Mouse (Mus musculus) limb, embryonic 11.5 days (tissue): ENCODE data around the gene Ikzf2. TPM values are rescaled to one million over a fixed set of nuclear protein-coding genes. Genes with fewer than 3 reads are reported as not detected.

ENCODE experiments used
- ATAC-seq: fragments of 200-750 bp; cut with Nextera tagmentation; 2 replicates; pipeline ENCODE4 v1.8.0; 2017; ENCODE audit warnings: low read depth; ENCODE audit not compliant: insufficient number of reproducible peaks, low FRiP score, low TSS enrichment
- DNase-seq: peaks from one replicate; pipeline ENCODE4 v3.0.0-alpha.2; 2015; ENCODE audit warnings: low spot score
- H3K27ac ChIP-seq: fragments of 300-500 bp; sonication (generic); replicated peaks from 2 replicates; pipeline ENCODE4 v1.5.1; 2014; ENCODE audit warnings: low read depth, mild to moderate bottlenecking, low read length
- H3K27me3 ChIP-seq: fragments of 300-500 bp; sonication (generic); 2 replicates; pipeline ENCODE4 v1.6.1; 2014; ENCODE audit warnings: mild to moderate bottlenecking, low read length, mixed read lengths; ENCODE audit not compliant: control insufficient read depth, insufficient read depth
- H3K36me3 ChIP-seq: fragments of 300-500 bp; sonication (generic); 2 replicates; pipeline ENCODE4 v1.6.1; 2014; ENCODE audit warnings: mild to moderate bottlenecking, low read length, moderate library complexity, mixed read lengths; ENCODE audit not compliant: control insufficient read depth, insufficient read depth
- H3K4me1 ChIP-seq: fragments of 300-500 bp; sonication (generic); 2 replicates; pipeline ENCODE4 v1.6.1; 2014; ENCODE audit warnings: low read length, mixed read lengths; ENCODE audit not compliant: control insufficient read depth, insufficient read depth
- H3K4me2 ChIP-seq: fragments of 300-500 bp; sonication (generic); 2 replicates; pipeline ENCODE4 v1.6.1; 2014; ENCODE audit warnings: low read depth, mild to moderate bottlenecking, moderate library complexity; ENCODE audit not compliant: severe bottlenecking
- H3K4me3 ChIP-seq: fragments of 300-500 bp; sonication (generic); 2 replicates; pipeline ENCODE4 v1.5.1; 2014; ENCODE audit warnings: low read depth, low read length
- H3K9ac ChIP-seq: fragments of 300-500 bp; sonication (generic); 2 replicates; pipeline ENCODE4 v1.6.1; 2014; ENCODE audit warnings: mild to moderate bottlenecking, low read length
- H3K9me3 ChIP-seq: fragments of 300-500 bp; sonication (generic); 2 replicates; pipeline ENCODE4 v1.6.1; 2016; ENCODE audit warnings: low read length; ENCODE audit not compliant: control insufficient read depth
- WGBS: fragments of 180-500 bp; shearing (Covaris S2); extraction: QIAGEN DNeasy Blood & Tissue Kit; methylation state at CpG from one replicate; pipeline ENCODE4 v1.1.7; 2014; 5-methylcytosine and 5-hydroxymethylcytosine counted together
- polyA plus RNA-seq: library from polyadenylated mRNA; unstranded; fragments of >200 nt; fragmentation: Nextera tagmentation; extraction: Ambion mirVana; gene quantifications from 2 replicates; pipeline ENCODE4 v1.2.1, GENCODE M21; 2014

Gene Ikzf2
- polyA plus RNA-seq, 1 experiment from 2014 or later = 3.3 TPM

GRCm38 (mm10) chr1:69656047-69656782 is 30.8 kb downstream of the Ikzf2 start:
- 68% methylated on average over 5 of the region's 5 CpGs for WGBS
- H3K9me3 ChIP-seq = no peaks in the 10 kb centered on the region
- no peak overlapping the region for H3K9ac ChIP-seq
- no peak overlapping the region for H3K4me3 ChIP-seq
- H3K4me2 ChIP-seq = no peak overlapping the region
- no peaks in the 10 kb centered on the region for H3K27me3 ChIP-seq
- H3K27ac ChIP-seq = no peak overlapping the region
- DNase-seq (no peak), ATAC-seq (no peak)
- H3K36me3 ChIP-seq = no peaks in the 10 kb centered on the region
- no peaks in the 10 kb centered on the region for H3K4me1 ChIP-seq

GRCm38 (mm10) chr1:69655368-69655767 is 31.7 kb downstream of the Ikzf2 start:
- Histone ChIP-seq H3K4me3 (no peak overlapping the region), H3K27me3 (no peaks in the 10 kb centered on the region), H3K9me3 (no peaks in the 10 kb centered on the region), H3K9ac (no peak overlapping the region), H3K27ac (no peak overlapping the region), H3K36me3 (no peaks in the 10 kb centered on the region), H3K4me2 (no peak overlapping the region), H3K4me1 (no peaks in the 10 kb centered on the region)
- no peak for ATAC-seq
- 81% methylated on average over 5 of the region's 5 CpGs for WGBS
- no peak for DNase-seq

DNA sequence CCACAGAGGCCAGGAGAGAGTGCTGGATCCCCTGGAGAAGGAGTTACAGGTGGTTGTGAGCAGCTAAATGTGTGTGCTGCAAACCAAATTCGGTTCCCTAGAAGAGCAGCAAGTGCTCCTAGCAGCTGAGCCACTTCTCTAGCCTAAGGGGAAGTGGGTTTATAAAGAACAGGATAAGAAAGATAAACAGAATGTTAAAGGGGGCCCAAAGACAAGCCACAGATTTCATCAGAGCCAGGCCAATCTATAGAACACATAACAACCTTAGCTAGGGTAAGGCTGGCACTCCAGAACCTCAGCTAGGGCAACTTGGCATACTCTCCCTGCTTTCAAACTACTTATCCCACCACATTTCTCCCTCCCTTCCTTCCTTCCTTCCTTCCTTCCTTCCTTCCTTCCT is 32.1 kb downstream of the Ikzf2 start:
- Histone ChIP-seq H3K27me3 (no peaks in the 10 kb centered on the region), H3K36me3 (no peaks in the 10 kb centered on the region), H3K9me3 (no peaks in the 10 kb centered on the region), H3K9ac (no peak overlapping the region), H3K27ac (no peak overlapping the region), H3K4me1 (no peaks in the 10 kb centered on the region), H3K4me3 (no peak overlapping the region), H3K4me2 (no peak overlapping the region)
- no peak for DNase-seq
- WGBS = 74% methylated on average over 1 of the region's 1 CpGs
- ATAC-seq = no peak

- Histone ChIP-seq H3K27me3 (no peaks in the 10 kb centered on the region), H3K4me1 (no peaks in the 10 kb centered on the region), H3K4me3 (no peak overlapping the region), H3K36me3 (no peaks in the 10 kb centered on the region), H3K27ac (no peak overlapping the region), H3K9ac (no peak overlapping the region), H3K4me2 (no peak overlapping the region), H3K9me3 (no peaks in the 10 kb centered on the region)
- DNase-seq = no peak
- ATAC-seq = no peak
- 89% methylated on average over 2 of the region's 2 CpGs for WGBS
Observed at GRCm38 (mm10) chr1:69653419-69653818, 33.6 kb downstream of the Ikzf2 start.

- H3K27ac ChIP-seq = no peak overlapping the region
- H3K4me3 ChIP-seq = no peak overlapping the region
- H3K36me3 ChIP-seq = no peaks in the 10 kb centered on the region
- H3K9ac ChIP-seq = no peak overlapping the region
- H3K4me2 ChIP-seq = no peak overlapping the region
- H3K27me3 ChIP-seq = no peaks in the 10 kb centered on the region
- no peak for DNase-seq
- H3K4me1 ChIP-seq = no peaks in the 10 kb centered on the region
- no peak for ATAC-seq
- WGBS = 90% methylated on average over 4 of the region's 4 CpGs
- H3K9me3 ChIP-seq = no peaks in the 10 kb centered on the region
Observed at GRCm38 (mm10) chr1:69643138-69643537, 43.9 kb downstream of the Ikzf2 start.

- Histone ChIP-seq H3K4me2 (no peak overlapping the region), H3K27ac (no peak overlapping the region), H3K4me3 (no peak overlapping the region), H3K36me3 (no peaks in the 10 kb centered on the region), H3K4me1 (no peaks in the 10 kb centered on the region), H3K27me3 (no peaks in the 10 kb centered on the region), H3K9me3 (no peaks in the 10 kb centered on the region), H3K9ac (no peak overlapping the region)
- ATAC-seq (no peak), DNase-seq (no peak)
- WGBS = 93% methylated on average over 6 of the region's 6 CpGs
Observed at GRCm38 (mm10) chr1:69641986-69642385, 45.1 kb downstream of the Ikzf2 start.

DNA sequence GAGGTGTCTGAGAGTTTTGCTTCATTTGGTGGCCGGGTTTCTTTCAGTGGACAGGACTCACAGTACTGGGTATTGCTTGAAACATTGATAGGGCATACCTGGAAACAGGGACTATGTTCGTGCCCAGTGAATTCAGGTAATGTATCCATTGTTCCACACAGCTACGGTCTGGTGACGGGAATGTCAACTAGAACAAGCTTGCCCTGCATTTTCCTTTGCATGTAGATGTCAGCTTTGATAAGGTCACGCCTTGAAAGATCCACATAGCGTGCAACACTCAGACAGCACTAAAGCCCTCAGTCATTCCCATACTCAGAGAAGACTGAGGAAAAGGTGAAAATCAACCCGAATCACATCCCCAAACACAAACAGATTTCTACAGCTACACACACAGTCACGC is 48.7 kb downstream of the Ikzf2 start:
- no peak overlapping the region for H3K4me3 ChIP-seq
- no peaks in the 10 kb centered on the region for H3K36me3 ChIP-seq
- H3K27me3 ChIP-seq = no peaks in the 10 kb centered on the region
- H3K4me1 ChIP-seq = no peaks in the 10 kb centered on the region
- H3K4me2 ChIP-seq = no peak overlapping the region
- no peaks in the 10 kb centered on the region for H3K9me3 ChIP-seq
- WGBS = 82% methylated on average over 8 of the region's 8 CpGs
- H3K9ac ChIP-seq = no peak overlapping the region
- DNase-seq (no peak), ATAC-seq (no peak)
- H3K27ac ChIP-seq = no peak overlapping the region

- DNase-seq = no peak
- 64% methylated on average over 3 of the region's 3 CpGs for WGBS
- Histone ChIP-seq H3K36me3 (no peaks in the 10 kb centered on the region), H3K9ac (no peak overlapping the region), H3K9me3 (no peaks in the 10 kb centered on the region), H3K4me2 (no peak overlapping the region), H3K4me1 (no peaks in the 10 kb centered on the region), H3K27ac (no peak overlapping the region), H3K27me3 (no peaks in the 10 kb centered on the region), H3K4me3 (no peak overlapping the region)
- ATAC-seq = no peak
Observed at GRCm38 (mm10) chr1:69637907-69638306, 49.1 kb downstream of the Ikzf2 start.

- WGBS = 94% methylated on average over 2 of the region's 2 CpGs
- ATAC-seq (no peak), DNase-seq (no peak)
- no peaks in the 10 kb centered on the region for H3K4me1 ChIP-seq
- H3K27me3 ChIP-seq = no peaks in the 10 kb centered on the region
- H3K4me2 ChIP-seq = no peak overlapping the region
- H3K27ac ChIP-seq = no peak overlapping the region
- no peaks in the 10 kb centered on the region for H3K9me3 ChIP-seq
- no peak overlapping the region for H3K9ac ChIP-seq
- no peak overlapping the region for H3K4me3 ChIP-seq
- H3K36me3 ChIP-seq = no peaks in the 10 kb centered on the region
Observed at GRCm38 (mm10) chr1:69634259-69634658, 52.8 kb downstream of the Ikzf2 start.
